Mouse (Mus musculus): ENCODE measurements around the gene Taf4.

Gene Taf4

GRCm38 (mm10) chr2:179945051-179945450 is 31.4 kb downstream of the Taf4 start:
- in situ Hi-C loops (cut with MboI, MseI): no loop called here

- in situ Hi-C loops (cut with MboI, MseI): no loop called here
These were observed 34.8 kb downstream of the Taf4 start for GRCm38 (mm10) chr2:179941696-179942095.

- in situ Hi-C loops (cut with MboI, MseI): no loop called here
These were observed 39.4 kb downstream of the Taf4 start for GRCm38 (mm10) chr2:179937091-179937490.

GRCm38 (mm10) chr2:179934165-179934564 is 42.3 kb downstream of the Taf4 start:
- in situ Hi-C loops (cut with MboI, MseI): no loop called here

GRCm38 (mm10) chr2:179931741-179932140 is 44.7 kb downstream of the Taf4 start:
- in situ Hi-C loops (cut with MboI, MseI): no loop called here

- in situ Hi-C loops (cut with MboI, MseI): loop anchor here (5.0 to 10.0 kb wide), 3 partner anchors 326 to 1414 kb away; partner anchors contain the start of gene Rps21 (in 2 of the 2)
These were observed 47.3 kb downstream of the Taf4 start for GRCm38 (mm10) chr2:179929166-179929565.

- in situ Hi-C loops (cut with MboI, MseI): loop anchor here (5.0 to 10.0 kb wide), 4 partner anchors 43 to 1409 kb away; partner anchors contain the start of gene Rps21 (in 1 of the 2)
These were observed 52.4 kb downstream of the Taf4 start for GRCm38 (mm10) chr2:179924038-179924437.

- in situ Hi-C loops (cut with MboI, MseI): loop anchor here (5.0 to 10.0 kb wide), 4 partner anchors 46 to 1406 kb away; partner anchors contain the start of gene Rps21 (in 1 of the 2)
These were observed 55.3 kb downstream of the Taf4 start for GRCm38 (mm10) chr2:179921021-179921653.

GRCm38 (mm10) chr2:179920042-179920441 is 56.4 kb downstream of the Taf4 start:
- in situ Hi-C loops (cut with MboI, MseI): loop anchor here (5.0 to 10.0 kb wide), 4 partner anchors 47 to 1405 kb away; partner anchors contain the start of gene Rps21 (in 1 of the 2)

- in situ Hi-C loops (cut with MboI, MseI): loop anchor here in 1 of 2 experiments (5.0 kb wide), 1 partner anchor 130 kb away; no protein-coding TSS in a partner anchor
These were observed 59.4 kb downstream of the Taf4 start for GRCm38 (mm10) chr2:179916877-179917673.

- in situ Hi-C loops (cut with MboI, MseI): no loop called here
These were observed 62.2 kb downstream of the Taf4 start for GRCm38 (mm10) chr2:179914246-179914645.

GRCm38 (mm10) chr2:179913349-179913748 is 63.1 kb downstream of the Taf4 start:
- in situ Hi-C loops (cut with MboI, MseI): no loop called here

- in situ Hi-C loops (cut with MboI, MseI): no loop called here
These were observed 63.5 kb downstream of the Taf4 start for GRCm38 (mm10) chr2:179912911-179913310.

- in situ Hi-C loops (cut with MboI, MseI): no loop called here
These were observed 79.5 kb downstream of the Taf4 start for GRCm38 (mm10) chr2:179896949-179897348.

- in situ Hi-C loops (cut with MboI, MseI): no loop called here
These were observed 85.4 kb downstream of the Taf4 start for GRCm38 (mm10) chr2:179891048-179891447.

- in situ Hi-C loops (cut with MboI, MseI): no loop called here
These were observed 91.9 kb downstream of the Taf4 start for GRCm38 (mm10) chr2:179884561-179884960.

GRCm38 (mm10) chr2:179877551-179878215 is 98.8 kb downstream of the Taf4 start:
- in situ Hi-C loops (cut with MboI, MseI): loop anchor here in 1 of 2 experiments (10.0 kb wide), 1 partner anchor 193 kb away; no protein-coding TSS in a partner anchor

GRCm38 (mm10) chr2:179875147-179875546 is 101.3 kb downstream of the Taf4 start:
- in situ Hi-C loops (cut with MboI, MseI): loop anchor here in 1 of 2 experiments (10.0 kb wide), 1 partner anchor 190 kb away; no protein-coding TSS in a partner anchor

- in situ Hi-C loops (cut with MboI, MseI): loop anchor here in 1 of 2 experiments (10.0 kb wide), 1 partner anchor 189 kb away; no protein-coding TSS in a partner anchor
These were observed 103.1 kb downstream of the Taf4 start for GRCm38 (mm10) chr2:179873315-179873714.

- in situ Hi-C loops (cut with MboI, MseI): loop anchor here in 1 of 2 experiments (10.0 kb wide), 1 partner anchor 188 kb away; no protein-coding TSS in a partner anchor
These were observed 103.7 kb downstream of the Taf4 start for GRCm38 (mm10) chr2:179872724-179873123.

GRCm38 (mm10) chr2:179869871-179870270 is 106.6 kb downstream of the Taf4 start:
- in situ Hi-C loops (cut with MboI, MseI): loop anchor here in 1 of 2 experiments (10.0 kb wide), 1 partner anchor 185 kb away; no protein-coding TSS in a partner anchor

All from T-helper 17 cell (primary cell).